Mouse (Mus musculus) ES-E14 (cell line): ENCODE results near the gene Ttf1.

ENCODE experiments used
- CHD2 ChIP-seq: IDR thresholded peaks from 2 replicates; pipeline ENCODE4 v1.6.1; 2014; ENCODE audit warnings: mild to moderate bottlenecking, low read depth, low read length, inconsistent platforms
- HCFC1 ChIP-seq: IDR thresholded peaks from 2 replicates; pipeline ENCODE4 v1.6.1; 2012; ENCODE audit warnings: low read length, inconsistent platforms, borderline replicate concordance; ENCODE audit not compliant: insufficient read depth
- MAFK ChIP-seq: IDR thresholded peaks from 2 replicates; pipeline ENCODE4 v1.6.1; 2014; ENCODE audit warnings: mild to moderate bottlenecking, low read depth, low read length, inconsistent platforms; ENCODE audit not compliant: insufficient read depth
- ZC3H11A ChIP-seq: IDR thresholded peaks from 2 replicates; pipeline ENCODE4 v1.6.1; 2012; ENCODE audit warnings: low read depth, mild to moderate bottlenecking, inconsistent platforms, low read length, borderline replicate concordance
- ZNF384 ChIP-seq: IDR thresholded peaks from 2 replicates; pipeline ENCODE4 v1.6.1; 2012; ENCODE audit warnings: low read depth, low read length, inconsistent platforms

DNA sequence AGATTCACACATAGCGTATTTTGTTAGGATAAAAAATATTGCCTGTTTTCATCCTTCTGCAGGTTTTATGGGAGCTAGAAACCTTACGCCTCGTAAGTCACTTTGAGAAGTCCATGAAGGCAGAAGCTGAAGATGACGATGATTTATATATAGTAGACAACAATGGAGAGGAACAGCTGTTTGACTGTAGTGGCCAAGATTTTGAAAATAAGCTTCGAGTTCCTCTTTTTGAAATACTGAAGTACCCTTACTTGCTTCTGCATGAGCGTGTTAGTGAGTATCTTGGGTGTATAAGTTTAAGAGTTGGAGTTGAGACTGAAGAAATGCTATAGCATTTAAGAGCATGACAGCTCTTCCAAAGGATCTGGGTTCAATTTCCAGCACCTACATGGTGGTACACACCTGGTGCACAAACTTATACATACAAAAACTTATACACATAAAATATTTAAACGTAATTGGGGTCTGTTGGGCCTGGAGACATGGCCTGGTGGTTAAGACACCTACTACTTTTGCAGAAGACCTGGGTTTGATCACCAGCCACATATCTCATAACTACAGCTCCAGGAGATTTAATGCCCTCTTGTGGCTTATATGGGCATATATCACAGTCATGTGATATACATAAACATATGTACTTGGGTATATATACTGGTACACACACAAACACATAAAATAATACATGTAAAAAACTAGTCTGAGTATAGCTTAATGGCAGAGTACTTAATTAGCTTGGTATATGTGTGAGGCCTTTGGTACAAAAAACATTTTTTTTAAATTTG lies 70.2 kb downstream of the Ttf1 start:
- TF ChIP-seq MAFK (no peak), ZNF384 (no peak), CHD2 (no peak), HCFC1 (no peak), ZC3H11A (no peak)
